Mouse (Mus musculus) midbrain, embryonic 11.5 days (tissue): ENCODE data around the gene Tmem179. TPM values are rescaled to one million over a fixed set of nuclear protein-coding genes. Genes with fewer than 3 reads are reported as not detected.

Experiments
- ATAC-seq: fragments of 200-750 bp; cut with Nextera tagmentation; 2 replicates; pipeline ENCODE4 v1.8.0; 2017; ENCODE audit warnings: moderate TSS enrichment, moderate library complexity; ENCODE audit not compliant: low FRiP score
- DNase-seq: peaks from one replicate; pipeline ENCODE4 v3.0.0; 2015; ENCODE audit warnings: low spot score; ENCODE audit errors: missing footprints
- H3K27ac ChIP-seq: fragments of 300-500 bp; sonication (generic); 2 replicates; pipeline ENCODE4 v1.5.1; 2014; ENCODE audit warnings: low read depth, low read length
- H3K27me3 ChIP-seq: fragments of 300-500 bp; sonication (generic); 2 replicates; pipeline ENCODE4 v1.6.1; 2014; ENCODE audit warnings: mild to moderate bottlenecking, low read length, moderate library complexity, mixed read lengths; ENCODE audit not compliant: control insufficient read depth, insufficient read depth
- H3K36me3 ChIP-seq: fragments of 300-500 bp; sonication (generic); 2 replicates; pipeline ENCODE4 v1.6.1; 2014; ENCODE audit warnings: mild to moderate bottlenecking, low read length, moderate library complexity, mixed read lengths; ENCODE audit not compliant: control insufficient read depth, insufficient read depth
- H3K4me1 ChIP-seq: fragments of 300-500 bp; sonication (generic); 2 replicates; pipeline ENCODE4 v1.6.1; 2014; ENCODE audit warnings: low read length; ENCODE audit not compliant: control insufficient read depth, insufficient read depth
- H3K4me2 ChIP-seq: fragments of 300-500 bp; sonication (generic); 2 replicates; pipeline ENCODE4 v1.6.1; 2014; ENCODE audit warnings: mild to moderate bottlenecking, moderate library complexity
- H3K4me3 ChIP-seq: fragments of 300-500 bp; sonication (generic); 2 replicates; pipeline ENCODE4 v1.5.1; 2014; ENCODE audit warnings: low read depth, low read length
- H3K9ac ChIP-seq: fragments of 300-500 bp; sonication (generic); 2 replicates; pipeline ENCODE4 v1.6.1; 2014; ENCODE audit warnings: low read length
- H3K9me3 ChIP-seq: fragments of 300-500 bp; sonication (generic); 2 replicates; pipeline ENCODE4 v1.6.1; 2016; ENCODE audit warnings: low read length; ENCODE audit not compliant: control insufficient read depth
- WGBS: fragments of 180-500 bp; shearing (Covaris S2); extraction: QIAGEN DNeasy Blood & Tissue Kit; methylation state at CpG from one replicate; pipeline ENCODE4 v1.1.7; 2014; 5-methylcytosine and 5-hydroxymethylcytosine counted together
- polyA plus RNA-seq: library from polyadenylated mRNA; unstranded; fragments of >200 nt; fragmentation: Nextera tagmentation; extraction: Ambion mirVana; gene quantifications from 2 replicates; pipeline ENCODE4 v1.2.1, GENCODE M21; 2014

Gene Tmem179
- 4.9 and 5.9 TPM in 2 replicates for polyA plus RNA-seq

DNA sequence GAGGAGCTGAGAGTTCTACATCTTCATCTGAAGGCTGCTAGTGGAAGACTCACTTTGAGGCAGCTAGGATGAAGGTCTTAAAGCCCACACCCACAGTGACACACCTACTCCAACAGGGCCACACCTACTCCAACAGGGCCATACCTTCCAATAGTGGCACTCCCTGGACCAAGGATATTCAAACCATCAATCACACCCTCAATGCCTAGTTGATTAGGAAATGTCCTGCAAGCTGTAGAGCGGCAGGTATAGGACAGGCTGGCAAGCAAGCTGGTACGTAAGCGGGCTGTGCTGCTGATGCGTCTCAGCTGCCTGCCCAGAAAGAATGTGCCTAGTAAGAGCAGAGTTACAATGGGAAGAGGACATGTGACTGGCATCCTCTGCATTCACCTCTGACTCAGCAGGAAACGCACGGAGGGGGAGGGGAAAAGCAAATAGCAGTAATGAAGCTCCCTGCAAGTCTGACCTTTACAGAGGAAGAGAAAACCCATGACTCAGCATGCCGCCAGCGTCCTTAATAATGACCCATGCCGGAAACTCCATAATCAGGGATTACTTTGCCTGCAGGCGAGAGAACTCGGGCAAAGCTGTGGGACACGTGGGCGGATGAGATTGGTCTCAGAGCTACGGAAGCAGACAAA lies at the start of gene Tmem179:
Gene Tmem179, minus strand, starts transcription at position 51 of the 641 bp plus-strand sequence.
- Histone ChIP-seq H3K4me1 (peaks cover 15% of the 10 kb centered on the region; the same call in 1 of the 2 replicates), H3K9me3 (no peaks in the 10 kb centered on the region), H3K27me3 (peaks cover 4% of the 10 kb centered on the region; the same call in 1 of the 2 replicates), H3K27ac (no peak within 1 kb of the TSS), H3K4me3 (no peak within 1 kb of the TSS), H3K9ac (no peak within 1 kb of the TSS), H3K4me2 (no peak within 1 kb of the TSS; the same call in 1 of the 2 replicates), H3K36me3 (no peaks in the 10 kb centered on the region)
- ATAC-seq (peak; percentile 64; the same call in 1 of the 2 replicates), DNase-seq (peak; percentile 93)
- WGBS, result 13% methylated on average over 14 of the region's 14 CpGs

DNA sequence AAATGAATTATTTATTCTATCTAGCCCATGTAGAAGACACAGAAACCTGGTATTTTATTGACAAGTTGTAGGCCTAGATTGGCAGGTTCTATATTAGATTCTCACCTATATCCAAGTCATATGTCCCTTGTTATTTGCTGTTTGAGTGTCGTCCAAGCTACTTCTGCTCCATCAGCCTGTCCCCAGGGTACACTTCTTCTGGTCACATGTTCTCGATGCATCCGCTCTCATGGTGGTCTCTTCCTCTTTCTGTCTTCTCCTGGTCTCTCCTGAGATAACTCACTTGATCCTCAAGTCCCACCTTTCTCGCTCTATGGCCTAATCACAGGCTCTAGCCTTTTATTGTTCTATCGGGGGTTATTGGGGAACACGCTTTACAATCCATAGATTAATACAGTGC lies 46.5 kb upstream of the Tmem179 start:
- H3K27ac ChIP-seq, result no peak overlapping the region
- no peaks in the 10 kb centered on the region for H3K36me3 ChIP-seq
- WGBS, result 92% methylated on average over 6 of the region's 6 CpGs
- 0 out of 2 replicates have a peak, but pooled peaks cover 2% of the 10 kb centered on the region for H3K4me1 ChIP-seq
- H3K27me3 ChIP-seq, result no peaks in the 10 kb centered on the region
- H3K4me3 ChIP-seq, result no peak overlapping the region
- H3K4me2 ChIP-seq, result no peak overlapping the region
- ATAC-seq, result no peak
- DNase-seq, result no peak
- H3K9me3 ChIP-seq, result no peaks in the 10 kb centered on the region
- no peak overlapping the region for H3K9ac ChIP-seq

DNA sequence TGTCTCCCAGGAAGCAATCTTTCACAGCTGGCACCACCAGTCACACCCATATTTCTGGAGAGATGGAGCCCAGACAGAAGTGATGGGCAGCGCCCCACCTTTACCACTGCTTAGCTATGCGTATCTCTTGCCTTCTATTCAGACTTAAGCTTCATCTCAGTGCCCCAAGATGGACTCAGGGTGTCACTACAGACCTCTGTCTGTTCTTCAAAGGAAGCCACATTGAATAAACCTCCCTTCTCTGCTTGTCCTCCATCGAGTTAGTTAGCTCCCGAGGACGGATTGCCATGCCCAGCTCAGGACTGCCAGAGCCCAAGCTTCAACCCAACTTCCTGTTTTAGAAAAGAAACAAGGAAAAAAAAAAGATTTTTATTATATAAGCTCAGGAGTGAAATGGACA lies 45.9 kb upstream of the Tmem179 start:
- no peak overlapping the region for H3K9ac ChIP-seq
- WGBS, result 66% methylated on average over 5 of the region's 5 CpGs

DNA sequence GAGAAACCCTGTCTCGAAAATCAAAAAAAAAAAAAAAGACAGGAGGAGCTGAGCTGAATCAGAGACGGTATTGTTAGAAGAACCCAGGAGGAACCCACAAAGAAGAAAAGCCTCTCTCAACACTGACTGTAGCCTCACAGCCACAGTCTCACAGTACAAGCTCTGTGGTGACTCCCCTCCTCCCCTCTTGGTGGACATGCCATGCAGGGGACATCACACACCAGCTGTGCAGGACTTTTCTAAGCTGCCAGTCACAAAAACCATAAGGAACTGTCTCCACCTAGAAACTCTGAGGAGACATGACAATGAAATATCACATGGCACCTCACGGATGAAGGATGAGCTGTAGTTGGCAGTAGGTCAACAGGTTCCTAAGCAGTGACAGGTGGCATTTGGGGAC lies 44.6 kb upstream of the Tmem179 start:
- no peaks in the 10 kb centered on the region for H3K36me3 ChIP-seq
- DNase-seq (no peak), ATAC-seq (no peak)
- no peak overlapping the region for H3K27ac ChIP-seq
- H3K4me3 ChIP-seq, result no peak overlapping the region
- no peaks in the 10 kb centered on the region for H3K27me3 ChIP-seq
- WGBS, result 83% methylated on average over 3 of the region's 3 CpGs
- H3K4me1 ChIP-seq, result 0 out of 2 replicates have a peak, but pooled peaks cover 2% of the 10 kb centered on the region
- no peak overlapping the region for H3K9ac ChIP-seq
- no peak overlapping the region for H3K4me2 ChIP-seq
- H3K9me3 ChIP-seq, result no peaks in the 10 kb centered on the region

More for the DNA sequence above, 45.9 kb upstream of the Tmem179 start:
- H3K36me3 ChIP-seq, result no peaks in the 10 kb centered on the region
- 0 out of 2 replicates have a peak, but pooled peaks cover 2% of the 10 kb centered on the region for H3K4me1 ChIP-seq
- H3K9me3 ChIP-seq, result no peaks in the 10 kb centered on the region
- DNase-seq (no peak), ATAC-seq (no peak)
- no peaks in the 10 kb centered on the region for H3K27me3 ChIP-seq
- H3K27ac ChIP-seq, result no peak overlapping the region
- no peak overlapping the region for H3K4me3 ChIP-seq
- no peak overlapping the region for H3K4me2 ChIP-seq

DNA sequence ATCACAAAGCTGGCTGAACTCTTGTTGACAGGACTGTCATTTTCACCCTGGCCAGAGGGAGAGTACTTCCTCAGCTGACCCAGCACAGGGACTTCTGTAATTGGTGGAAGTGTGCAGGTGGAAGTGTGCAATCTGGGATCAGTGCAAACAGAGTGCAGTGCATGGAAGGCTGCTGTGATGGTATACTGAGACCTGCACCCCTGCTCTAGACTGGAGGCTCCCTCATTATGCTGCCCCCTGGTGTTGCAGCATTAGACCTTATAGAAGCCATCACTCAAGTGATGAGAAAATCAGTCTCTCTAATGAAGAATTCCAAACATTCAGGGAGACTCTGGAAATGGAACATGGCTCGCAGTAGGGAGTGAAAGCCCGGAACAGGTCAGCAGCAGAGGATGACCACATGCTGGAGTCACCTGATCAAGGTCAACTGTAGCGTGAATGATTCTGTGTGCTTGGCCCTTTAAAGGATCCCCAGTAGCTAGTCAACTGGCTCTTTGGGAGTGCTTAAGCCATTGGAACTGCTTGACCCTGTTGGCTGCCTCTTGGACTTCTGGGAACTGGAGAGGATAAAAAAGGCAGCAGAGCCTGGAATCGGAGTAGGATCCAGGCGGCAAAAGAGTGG lies 43.7 kb upstream of the Tmem179 start:
- ATAC-seq (0 out of 2 replicates have a peak, but pooled peaks have one; percentile 48), DNase-seq (no peak)
- Histone ChIP-seq H3K36me3 (no peaks in the 10 kb centered on the region), H3K27ac (no peak overlapping the region), H3K4me2 (no peak overlapping the region), H3K9ac (no peak overlapping the region), H3K4me1 (0 out of 2 replicates have a peak, but pooled peaks cover 2% of the 10 kb centered on the region), H3K27me3 (no peaks in the 10 kb centered on the region), H3K9me3 (no peaks in the 10 kb centered on the region), H3K4me3 (no peak overlapping the region)
- 46% methylated on average over 5 of the region's 5 CpGs for WGBS

DNA sequence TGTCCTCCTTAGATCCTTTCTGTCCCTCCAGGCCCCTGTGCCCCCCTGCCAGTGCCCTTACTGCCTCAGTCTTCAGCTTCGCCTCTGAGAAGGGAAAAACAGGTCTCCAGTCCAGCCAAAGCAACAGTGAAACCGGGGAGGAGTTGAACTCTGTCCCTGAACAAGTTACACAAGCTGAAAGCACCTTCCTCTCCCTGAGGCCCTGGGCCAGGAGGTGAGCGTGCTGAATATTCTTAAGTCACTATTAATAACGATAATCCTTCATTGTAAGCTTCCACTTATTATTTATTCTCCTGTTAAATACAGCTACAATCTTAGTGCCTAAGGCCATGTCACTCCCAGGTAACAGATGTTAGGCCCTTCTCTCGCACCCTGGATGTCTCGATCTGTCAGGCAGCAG lies 43.1 kb upstream of the Tmem179 start:
- no peak for DNase-seq
- Histone ChIP-seq H3K4me3 (no peak overlapping the region), H3K4me2 (no peak overlapping the region), H3K27ac (no peak overlapping the region), H3K27me3 (no peaks in the 10 kb centered on the region), H3K9me3 (no peaks in the 10 kb centered on the region), H3K9ac (no peak overlapping the region), H3K36me3 (no peaks in the 10 kb centered on the region), H3K4me1 (no peaks in the 10 kb centered on the region)
- 69% methylated on average over 6 of the region's 6 CpGs for WGBS
- ATAC-seq, result no peak

DNA sequence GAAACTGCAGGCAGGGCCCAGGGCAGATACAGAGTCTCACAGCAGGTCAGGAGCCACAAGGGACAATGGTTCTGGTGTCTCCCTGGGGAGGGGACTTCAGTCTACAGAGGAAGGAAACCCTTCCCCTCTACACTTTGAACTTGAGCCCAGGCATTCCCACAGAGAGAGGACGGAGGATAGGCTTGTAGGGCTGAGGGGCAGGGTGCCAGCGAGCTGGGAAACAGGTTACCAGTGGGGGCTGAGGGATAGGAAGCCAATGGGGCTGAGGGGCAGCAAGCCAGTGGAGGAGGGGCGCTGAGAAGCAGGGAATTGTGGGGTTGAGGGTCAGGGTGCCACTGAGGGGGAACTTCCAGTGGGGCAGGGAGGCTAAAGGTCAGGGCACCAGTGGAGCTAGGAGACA lies 42.7 kb upstream of the Tmem179 start:
- WGBS, result 45% methylated on average over 3 of the region's 3 CpGs
- no peak overlapping the region for H3K9ac ChIP-seq
- ATAC-seq, result no peak
- H3K36me3 ChIP-seq, result no peaks in the 10 kb centered on the region
- H3K9me3 ChIP-seq, result no peaks in the 10 kb centered on the region
- no peak overlapping the region for H3K4me3 ChIP-seq
- DNase-seq, result no peak
- no peaks in the 10 kb centered on the region for H3K27me3 ChIP-seq
- no peak overlapping the region for H3K27ac ChIP-seq
- no peaks in the 10 kb centered on the region for H3K4me1 ChIP-seq
- no peak overlapping the region for H3K4me2 ChIP-seq

DNA sequence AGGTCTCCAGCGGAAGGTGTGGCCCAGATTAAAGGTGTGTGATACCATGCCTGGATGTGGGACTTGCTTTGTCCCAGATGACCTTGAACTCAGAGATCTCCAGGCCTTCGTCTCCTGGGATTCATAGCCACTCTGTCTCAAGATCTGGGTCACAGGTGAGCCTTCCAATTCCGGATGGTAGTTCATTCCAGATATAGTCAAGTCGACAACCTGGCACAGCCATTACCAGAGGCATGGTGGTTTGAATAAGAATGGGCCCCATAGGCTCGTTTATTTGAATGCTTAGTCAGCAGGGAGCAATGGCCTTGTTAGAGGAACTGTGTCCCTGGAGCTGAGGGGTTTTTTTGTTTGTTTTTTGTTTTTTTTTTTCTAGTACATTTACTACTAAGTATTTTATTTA lies 40.7 kb upstream of the Tmem179 start:
- WGBS, result 85% methylated on average over 5 of the region's 5 CpGs
- H3K36me3 ChIP-seq, result no peaks in the 10 kb centered on the region
- no peak for ATAC-seq

DNA sequence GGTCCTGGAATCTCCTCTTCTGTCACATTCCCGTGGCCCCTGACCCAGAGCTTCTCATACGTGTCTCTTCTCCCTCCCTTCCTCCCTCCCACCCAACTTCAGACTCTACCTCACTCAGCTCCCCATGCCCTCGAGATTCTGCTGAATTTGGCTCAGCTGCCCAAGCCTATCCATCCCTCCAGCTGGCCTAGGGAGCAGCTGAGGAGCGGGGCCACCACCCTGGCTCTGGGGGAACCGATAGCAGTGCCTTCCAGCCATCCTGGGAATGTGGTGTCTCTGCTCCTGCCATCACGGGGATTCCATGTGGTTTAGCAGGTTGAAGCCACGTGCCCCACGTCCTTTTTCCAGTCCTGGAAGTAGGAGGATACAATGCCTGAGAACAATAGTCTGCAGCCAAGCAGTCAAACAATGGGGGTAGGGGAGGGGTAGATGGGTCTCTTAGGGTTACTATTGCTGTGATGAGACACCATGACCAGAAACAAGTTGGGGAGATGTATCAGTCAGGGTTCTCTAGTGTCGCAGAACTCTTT lies 40.0 kb upstream of the Tmem179 start:
- no peaks in the 10 kb centered on the region for H3K9me3 ChIP-seq
- H3K4me1 ChIP-seq, result peaks cover 8% of the 10 kb centered on the region
- no peaks in the 10 kb centered on the region for H3K27me3 ChIP-seq
- no peak for ATAC-seq
- no peak overlapping the region for H3K27ac ChIP-seq
- WGBS, result 69% methylated on average over 9 of the region's 9 CpGs
- H3K4me2 ChIP-seq, result no peak overlapping the region
- H3K4me3 ChIP-seq, result no peak overlapping the region
- H3K9ac ChIP-seq, result no peak overlapping the region
- DNase-seq, result no peak
- no peaks in the 10 kb centered on the region for H3K36me3 ChIP-seq

More for the DNA sequence above, 40.7 kb upstream of the Tmem179 start:
- H3K4me3 ChIP-seq, result no peak overlapping the region
- H3K9ac ChIP-seq, result no peak overlapping the region
- H3K4me2 ChIP-seq, result no peak overlapping the region
- H3K9me3 ChIP-seq, result no peaks in the 10 kb centered on the region
- no peaks in the 10 kb centered on the region for H3K27me3 ChIP-seq
- peaks cover 5% of the 10 kb centered on the region for H3K4me1 ChIP-seq
- DNase-seq, result no peak
- H3K27ac ChIP-seq, result no peak overlapping the region
